Mouse (Mus musculus) cerebellum, adult 9-11 months (tissue): ENCODE measurements around the gene Dad1.
"Not testable (repeated sequence)": the region's sequence is repeated elsewhere in the genome, so short reads cannot be mapped to it uniquely, and the experiment has no call there.

Experiments used
- DNase-seq: peaks from one replicate; pipeline ENCODE4 v3.0.0; 2022

Gene Dad1

GRCm38 (mm10) chr14:54244183-54244582, 9.7 kb downstream of the Dad1 start:
- no peak for DNase-seq

GRCm38 (mm10) chr14:54240542-54240941, 13.4 kb downstream of the Dad1 start:
- DNase-seq = no peak

GRCm38 (mm10) chr14:54239002-54239736, 14.7 kb downstream of the Dad1 start:
- DNase-seq = peak; percentile 65

- no peak for DNase-seq
Observed at GRCm38 (mm10) chr14:54236881-54237280, 17.0 kb downstream of the Dad1 start.

- DNase-seq = no peak
Observed at GRCm38 (mm10) chr14:54235825-54236540, 17.9 kb downstream of the Dad1 start.

GRCm38 (mm10) chr14:54234231-54235040, 19.5 kb downstream of the Dad1 start:
- DNase-seq = no peak

- DNase-seq = no peak
Observed at GRCm38 (mm10) chr14:54233559-54234143, 20.3 kb downstream of the Dad1 start.

- DNase-seq = no peak
Observed at GRCm38 (mm10) chr14:54232811-54233558, 20.9 kb downstream of the Dad1 start.

- DNase-seq = no peak
Observed at GRCm38 (mm10) chr14:54232143-54232542, 21.8 kb downstream of the Dad1 start.

GRCm38 (mm10) chr14:54231176-54231956, 22.5 kb downstream of the Dad1 start:
- no peak for DNase-seq

GRCm38 (mm10) chr14:54230638-54231150, 23.2 kb downstream of the Dad1 start:
- no peak for DNase-seq

- DNase-seq = not testable (repeated sequence)
Observed at GRCm38 (mm10) chr14:54229849-54230248, 24.1 kb downstream of the Dad1 start.

GRCm38 (mm10) chr14:54228933-54229713, 24.8 kb downstream of the Dad1 start:
- DNase-seq = no peak

GRCm38 (mm10) chr14:54228501-54228900, 25.4 kb downstream of the Dad1 start:
- no peak for DNase-seq

GRCm38 (mm10) chr14:54227911-54228451, 25.9 kb downstream of the Dad1 start:
- DNase-seq = peak; percentile 60

- no peak for DNase-seq
Observed at GRCm38 (mm10) chr14:54226911-54227811, 26.7 kb downstream of the Dad1 start.

- no peak for DNase-seq
Observed at GRCm38 (mm10) chr14:54225725-54226124, 28.2 kb downstream of the Dad1 start.

GRCm38 (mm10) chr14:54224484-54225467, 29.1 kb downstream of the Dad1 start:
- DNase-seq = no peak
